Mouse (Mus musculus) stomach, embryonic 16.5 days (tissue): ENCODE results near the gene Gale. TPM values are rescaled to one million over a fixed set of nuclear protein-coding genes. Genes with fewer than 3 reads are reported as not detected.
A peak's percentile ranks its signal among the peaks of the same experiment; 100 is the strongest.

Source experiments
- ATAC-seq: fragments of 200-750 bp; cut with Nextera tagmentation; 2 replicates; pipeline ENCODE4 v1.8.0; 2017; ENCODE audit warnings: moderate number of reproducible peaks, moderate TSS enrichment; ENCODE audit not compliant: insufficient read depth, low FRiP score
- H3K27ac ChIP-seq: fragments of 300-500 bp; sonication (generic); 2 replicates; pipeline ENCODE4 v1.5.1; 2014; ENCODE audit warnings: low read length
- H3K27me3 ChIP-seq: fragments of 300-500 bp; sonication (generic); 2 replicates; pipeline ENCODE4 v1.6.1; 2014; ENCODE audit warnings: low read length, control low read depth, mixed read lengths; ENCODE audit not compliant: control insufficient read depth, insufficient read depth
- H3K36me3 ChIP-seq: fragments of 300-500 bp; sonication (generic); 2 replicates; pipeline ENCODE4 v1.6.1; 2014; ENCODE audit warnings: low read length; ENCODE audit not compliant: control insufficient read depth, insufficient read depth
- H3K4me1 ChIP-seq: fragments of 300-500 bp; sonication (generic); 2 replicates; pipeline ENCODE4 v1.6.1; 2014; ENCODE audit warnings: low read length, control low read depth, mixed read lengths; ENCODE audit not compliant: control insufficient read depth, insufficient read depth
- H3K4me2 ChIP-seq: fragments of 300-500 bp; sonication (generic); 2 replicates; pipeline ENCODE4 v1.6.1; 2014; ENCODE audit warnings: low read depth, low read length, mixed read lengths
- H3K4me3 ChIP-seq: fragments of 300-500 bp; sonication (generic); replicated peaks from 2 replicates; pipeline ENCODE4 v1.5.1; 2014; ENCODE audit warnings: mild to moderate bottlenecking, low read length
- H3K9ac ChIP-seq: fragments of 300-500 bp; sonication (generic); 2 replicates; pipeline ENCODE4 v1.6.1; 2014; ENCODE audit warnings: low read length
- H3K9me3 ChIP-seq: fragments of 300-500 bp; sonication (generic); replicated peaks from 2 replicates; pipeline ENCODE4 v1.6.1; 2016; ENCODE audit warnings: low read length, control low read depth; ENCODE audit not compliant: control insufficient read depth
- WGBS: fragments of 180-500 bp; shearing (Covaris S2); extraction: QIAGEN DNeasy Blood & Tissue Kit; methylation state at CpG from one replicate; pipeline ENCODE4 v1.1.7; 2014; 5-methylcytosine and 5-hydroxymethylcytosine counted together
- polyA plus RNA-seq: library from polyadenylated mRNA; unstranded; fragments of >200 nt; fragmentation: Nextera tagmentation; extraction: Ambion mirVana; gene quantifications from 2 replicates; pipeline ENCODE4 v1.2.1, GENCODE M21; 2015

The Gale gene
- polyA plus RNA-seq, 1 experiment from 2014 or later, result 109 TPM

- H3K36me3 ChIP-seq, result peaks cover 21% of the 10 kb centered on the region
- H3K27me3 ChIP-seq, result no peaks in the 10 kb centered on the region
- H3K4me3 ChIP-seq, result no peak overlapping the region
- H3K4me1 ChIP-seq, result 0 out of 2 replicates have a peak, but pooled peaks cover 6% of the 10 kb centered on the region
- no peak for ATAC-seq
- no peak overlapping the region for H3K9ac ChIP-seq
- H3K9me3 ChIP-seq, result no peaks in the 10 kb centered on the region
- WGBS, result 50% methylated on average over 6 of the region's 6 CpGs
- no peak overlapping the region for H3K4me2 ChIP-seq
- no peak overlapping the region for H3K27ac ChIP-seq
Measured at GRCm38 (mm10) chr4:135949911-135950310, 13.6 kb upstream of the Gale start.

GRCm38 (mm10) chr4:135950365-135950764 is 13.2 kb upstream of the Gale start:
- H3K36me3 ChIP-seq, result peaks cover 21% of the 10 kb centered on the region
- no peak overlapping the region for H3K9ac ChIP-seq
- H3K4me1 ChIP-seq, result 0 out of 2 replicates have a peak, but pooled peaks cover 6% of the 10 kb centered on the region
- no peaks in the 10 kb centered on the region for H3K9me3 ChIP-seq
- ATAC-seq, result no peak
- H3K4me3 ChIP-seq, result no peak overlapping the region
- no peaks in the 10 kb centered on the region for H3K27me3 ChIP-seq
- 72% methylated on average over 6 of the region's 6 CpGs for WGBS
- H3K27ac ChIP-seq, result no peak overlapping the region
- H3K4me2 ChIP-seq, result no peak overlapping the region

- whole genome bisulfite sequencing, result 95% methylated on average over 3 of the region's 3 CpGs
Measured at GRCm38 (mm10) chr4:135951505-135951904, 12.0 kb upstream of the Gale start.

GRCm38 (mm10) chr4:135953179-135953578 is 10.3 kb upstream of the Gale start:
- H3K4me3 ChIP-seq, result no peak overlapping the region
- no peak overlapping the region for H3K27ac ChIP-seq
- peaks cover 21% of the 10 kb centered on the region for H3K36me3 ChIP-seq
- H3K4me1 ChIP-seq, result 0 out of 2 replicates have a peak, but pooled peaks cover 4% of the 10 kb centered on the region
- H3K9me3 ChIP-seq, result no peaks in the 10 kb centered on the region
- no peak overlapping the region for H3K9ac ChIP-seq
- no peaks in the 10 kb centered on the region for H3K27me3 ChIP-seq
- no peak overlapping the region for H3K4me2 ChIP-seq
- ATAC-seq, result no peak
- WGBS, result 72% methylated on average over 3 of the region's 3 CpGs

More at GRCm38 (mm10) chr4:135951505-135951904, 12.0 kb upstream of the Gale start:
- Histone ChIP-seq H3K27ac (no peak overlapping the region), H3K4me1 (0 out of 2 replicates have a peak, but pooled peaks cover 4% of the 10 kb centered on the region), H3K36me3 (peaks cover 21% of the 10 kb centered on the region), H3K4me3 (no peak overlapping the region), H3K9ac (no peak overlapping the region), H3K9me3 (no peaks in the 10 kb centered on the region), H3K27me3 (no peaks in the 10 kb centered on the region), H3K4me2 (no peak overlapping the region)
- ATAC-seq, result no peak

GRCm38 (mm10) chr4:135954241-135954640 is 9.3 kb upstream of the Gale start:
- WGBS, result 20% methylated on average over 2 of the region's 2 CpGs
- H3K27me3 ChIP-seq, result no peaks in the 10 kb centered on the region
- no peak overlapping the region for H3K4me3 ChIP-seq
- H3K36me3 ChIP-seq, result peaks cover 24% of the 10 kb centered on the region
- no peak overlapping the region for H3K27ac ChIP-seq
- no peak overlapping the region for H3K9ac ChIP-seq
- H3K4me1 ChIP-seq, result no peaks in the 10 kb centered on the region
- H3K4me2 ChIP-seq, result no peak overlapping the region
- H3K9me3 ChIP-seq, result no peaks in the 10 kb centered on the region
- no peak for ATAC-seq

- Histone ChIP-seq H3K9ac (no peak overlapping the region), H3K4me1 (no peaks in the 10 kb centered on the region), H3K9me3 (no peaks in the 10 kb centered on the region), H3K27me3 (no peaks in the 10 kb centered on the region), H3K4me3 (no peak overlapping the region), H3K36me3 (peaks cover 26% of the 10 kb centered on the region), H3K4me2 (no peak overlapping the region), H3K27ac (no peak overlapping the region)
- ATAC-seq, result no peak
- 81% methylated on average over 9 of the region's 9 CpGs for WGBS
Measured at GRCm38 (mm10) chr4:135955886-135956285, 7.6 kb upstream of the Gale start.

- H3K36me3 ChIP-seq, result peaks cover 10% of the 10 kb centered on the region; the same call in 1 of the 2 replicates
- peak overlapping the region; percentile 70 for H3K27ac ChIP-seq
- peaks cover 6% of the 10 kb centered on the region for H3K4me1 ChIP-seq
- H3K9me3 ChIP-seq, result no peaks in the 10 kb centered on the region
- no peak overlapping the region for H3K4me3 ChIP-seq
- WGBS, result 51% methylated on average over 8 of the region's 8 CpGs
- no peak overlapping the region for H3K9ac ChIP-seq
- no peaks in the 10 kb centered on the region for H3K27me3 ChIP-seq
- peak; percentile 58; the same call in 1 of the 2 replicates for ATAC-seq
- no peak overlapping the region for H3K4me2 ChIP-seq
Measured at GRCm38 (mm10) chr4:135958354-135958753, 5.2 kb upstream of the Gale start.

- Histone ChIP-seq H3K4me1 (peaks cover 17% of the 10 kb centered on the region), H3K27me3 (no peaks in the 10 kb centered on the region), H3K9me3 (no peaks in the 10 kb centered on the region), H3K36me3 (peaks cover 7% of the 10 kb centered on the region; the same call in 1 of the 2 replicates), H3K27ac (no peak overlapping the region), H3K9ac (no peak overlapping the region), H3K4me2 (no peak overlapping the region), H3K4me3 (no peak overlapping the region)
- no peak for ATAC-seq
- WGBS, result 25% methylated on average over 5 of the region's 5 CpGs
Measured at GRCm38 (mm10) chr4:135960717-135961116, 2.8 kb upstream of the Gale start.

GRCm38 (mm10) chr4:135961709-135962108 is 1.8 kb upstream of the Gale start:
- Histone ChIP-seq H3K27me3 (no peaks in the 10 kb centered on the region), H3K4me1 (peaks cover 17% of the 10 kb centered on the region), H3K4me3 (no peak overlapping the region), H3K4me2 (no peak overlapping the region), H3K27ac (no peak overlapping the region), H3K9ac (no peak overlapping the region), H3K36me3 (peaks cover 16% of the 10 kb centered on the region), H3K9me3 (no peaks in the 10 kb centered on the region)
- WGBS, result 91% methylated on average over 5 of the region's 5 CpGs
- no peak for ATAC-seq
